Mouse (Mus musculus) neural tube, embryonic 12.5 days (tissue): ENCODE data around the gene Eefsec. TPM values are rescaled to one million over a fixed set of nuclear protein-coding genes. Genes with fewer than 3 reads are reported as not detected.

Experiments used
- ATAC-seq: fragments of 200-750 bp; cut with Nextera tagmentation; 2 replicates; pipeline ENCODE4 v1.8.0; 2017; ENCODE audit warnings: low read depth, mild to moderate bottlenecking, moderate TSS enrichment, moderate library complexity; ENCODE audit not compliant: low FRiP score
- H3K27ac ChIP-seq: fragments of 300-500 bp; sonication (generic); 2 replicates; pipeline ENCODE4 v1.5.1; 2016
- H3K27me3 ChIP-seq: fragments of 300-500 bp; sonication (generic); replicated peaks from 2 replicates; pipeline ENCODE4 v1.6.1; 2016; ENCODE audit warnings: mild to moderate bottlenecking
- H3K36me3 ChIP-seq: fragments of 300-500 bp; sonication (generic); 2 replicates; pipeline ENCODE4 v1.6.1; 2016; ENCODE audit warnings: mild to moderate bottlenecking
- H3K4me1 ChIP-seq: fragments of 300-500 bp; sonication (generic); 2 replicates; pipeline ENCODE4 v1.6.1; 2016
- H3K4me2 ChIP-seq: fragments of 300-500 bp; sonication (generic); replicated peaks from 2 replicates; pipeline ENCODE4 v1.6.1; 2016; ENCODE audit warnings: mild to moderate bottlenecking
- H3K4me3 ChIP-seq: fragments of 300-500 bp; sonication (generic); 2 replicates; pipeline ENCODE4 v1.5.1; 2016
- H3K9ac ChIP-seq: fragments of 300-500 bp; sonication (generic); 2 replicates; pipeline ENCODE4 v1.6.1; 2016; ENCODE audit warnings: mild to moderate bottlenecking
- H3K9me3 ChIP-seq: fragments of 300-500 bp; sonication (generic); 2 replicates; pipeline ENCODE4 v1.6.1; 2016; ENCODE audit warnings: mild to moderate bottlenecking
- WGBS: fragments of 180-500 bp; shearing (Covaris S2); methylation state at CpG from one replicate; pipeline ENCODE4 v1.1.7; 2016; 5-methylcytosine and 5-hydroxymethylcytosine counted together
- polyA plus RNA-seq: library from polyadenylated mRNA; unstranded; fragments of >200 nt; fragmentation: Nextera tagmentation; extraction: Ambion mirVana; gene quantifications from 2 replicates; pipeline ENCODE4 v1.2.1, GENCODE M21; 2016

Eefsec gene
- polyA plus RNA-seq, 1 experiment from 2014 or later, result 29.2 TPM

DNA sequence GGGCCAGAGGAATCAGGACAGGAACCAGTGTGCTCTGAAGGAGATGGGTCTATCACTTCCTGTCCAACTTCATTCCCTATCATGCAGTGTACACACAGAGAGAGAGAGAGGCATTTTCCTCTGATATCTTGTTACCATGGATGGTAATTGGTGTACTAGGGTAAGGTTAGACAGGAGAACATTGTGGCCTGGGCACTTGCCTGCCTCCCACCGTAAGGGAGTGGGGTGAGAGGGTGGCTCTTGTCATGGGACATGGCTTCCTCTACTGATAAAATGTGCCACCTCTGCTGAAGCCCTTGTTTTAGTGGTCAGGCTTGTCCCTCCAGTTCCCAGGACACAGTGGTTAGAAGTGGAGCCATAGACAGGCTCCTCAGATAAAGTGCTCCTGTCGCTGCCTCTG is 178.4 kb downstream of the Eefsec start:
- Histone ChIP-seq H3K27me3 (no peaks in the 10 kb centered on the region), H3K36me3 (no peaks in the 10 kb centered on the region), H3K4me2 (no peak overlapping the region), H3K4me3 (no peak overlapping the region), H3K27ac (no peak overlapping the region), H3K9me3 (no peaks in the 10 kb centered on the region), H3K9ac (no peak overlapping the region), H3K4me1 (no peaks in the 10 kb centered on the region)
- no peak for ATAC-seq
- 97% methylated on average over 2 of the region's 2 CpGs for WGBS

- no peak overlapping the region for H3K4me2 ChIP-seq
- no peaks in the 10 kb centered on the region for H3K27me3 ChIP-seq
- no peaks in the 10 kb centered on the region for H3K9me3 ChIP-seq
- 88% methylated on average over 3 of the region's 3 CpGs for WGBS
- no peak overlapping the region for H3K27ac ChIP-seq
- H3K4me1 ChIP-seq, result peaks cover 7% of the 10 kb centered on the region; the same call in 1 of the 2 replicates
- no peak overlapping the region for H3K4me3 ChIP-seq
- no peak for ATAC-seq
- no peak overlapping the region for H3K9ac ChIP-seq
- no peaks in the 10 kb centered on the region for H3K36me3 ChIP-seq
Observed at GRCm38 (mm10) chr6:88267068-88267467, 179.3 kb downstream of the Eefsec start.

- no peak for ATAC-seq
- peaks cover 9% of the 10 kb centered on the region; the same call in 1 of the 2 replicates for H3K4me1 ChIP-seq
- no peaks in the 10 kb centered on the region for H3K27me3 ChIP-seq
- no peak overlapping the region for H3K27ac ChIP-seq
- H3K9ac ChIP-seq, result no peak overlapping the region
- no peak overlapping the region for H3K4me2 ChIP-seq
- WGBS, result 94% methylated on average over 3 of the region's 3 CpGs
- H3K9me3 ChIP-seq, result no peaks in the 10 kb centered on the region
- H3K4me3 ChIP-seq, result no peak overlapping the region
- no peaks in the 10 kb centered on the region for H3K36me3 ChIP-seq
Observed at GRCm38 (mm10) chr6:88266055-88266454, 180.3 kb downstream of the Eefsec start.

DNA sequence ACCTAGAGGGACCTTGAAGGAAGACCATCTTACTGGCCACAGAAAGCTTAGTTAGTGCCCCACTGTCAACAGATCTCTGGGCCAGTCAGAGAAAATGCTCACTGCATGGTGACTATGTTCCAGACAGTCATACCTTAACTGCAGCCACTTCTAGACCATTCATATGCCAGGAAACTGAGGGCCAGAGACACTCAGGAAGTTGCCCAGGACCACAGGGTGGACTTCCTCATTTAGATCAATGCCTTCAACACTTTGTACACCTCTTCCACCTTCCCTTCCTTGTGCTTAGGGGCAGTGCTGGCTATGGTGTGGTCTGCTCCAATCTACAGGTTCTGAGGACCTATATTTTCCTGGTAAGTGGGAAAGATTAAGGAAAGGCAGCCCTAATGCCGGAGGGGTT is 181.0 kb downstream of the Eefsec start:
- H3K36me3 ChIP-seq, result no peaks in the 10 kb centered on the region
- H3K27ac ChIP-seq, result no peak overlapping the region
- no peaks in the 10 kb centered on the region for H3K27me3 ChIP-seq
- H3K9me3 ChIP-seq, result no peaks in the 10 kb centered on the region
- no peak overlapping the region for H3K4me2 ChIP-seq
- WGBS, result 96% methylated on average over 1 of the region's 1 CpGs
- peaks cover 9% of the 10 kb centered on the region; the same call in 1 of the 2 replicates for H3K4me1 ChIP-seq
- no peak for ATAC-seq
- no peak overlapping the region for H3K9ac ChIP-seq
- no peak overlapping the region for H3K4me3 ChIP-seq

DNA sequence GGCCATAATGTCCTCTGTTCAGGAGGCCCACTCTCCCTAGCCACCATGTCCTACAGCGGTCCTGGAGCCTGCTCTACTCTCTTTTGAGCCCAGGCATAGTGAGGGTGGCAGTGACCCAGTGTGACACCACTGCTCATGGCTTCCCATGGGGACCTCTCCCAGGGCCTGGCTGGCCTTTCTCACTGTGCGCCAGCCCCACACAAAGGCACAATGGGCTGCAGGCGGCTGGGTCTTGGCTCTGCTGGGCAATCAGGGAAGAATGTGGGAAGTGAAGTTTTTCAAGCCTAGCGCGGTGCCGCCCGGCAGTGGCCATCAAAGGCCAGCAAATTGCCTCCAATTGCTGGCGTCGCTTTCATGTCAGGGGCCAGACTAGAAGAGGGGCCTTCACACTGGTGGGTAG is 184.2 kb downstream of the Eefsec start:
- Histone ChIP-seq H3K4me2 (no peak overlapping the region), H3K27me3 (no peaks in the 10 kb centered on the region), H3K9ac (no peak overlapping the region), H3K27ac (no peak overlapping the region), H3K9me3 (no peaks in the 10 kb centered on the region), H3K36me3 (peaks cover 4% of the 10 kb centered on the region; the same call in 1 of the 2 replicates), H3K4me1 (peaks cover 9% of the 10 kb centered on the region; the same call in 1 of the 2 replicates), H3K4me3 (no peak overlapping the region)
- ATAC-seq, result no peak
- WGBS, result 15% methylated on average over 9 of the region's 9 CpGs

- Histone ChIP-seq H3K9me3 (no peaks in the 10 kb centered on the region), H3K4me2 (no peak overlapping the region), H3K4me1 (peaks cover 9% of the 10 kb centered on the region; the same call in 1 of the 2 replicates), H3K27me3 (no peaks in the 10 kb centered on the region), H3K9ac (no peak overlapping the region), H3K4me3 (no peak overlapping the region), H3K36me3 (peaks cover 10% of the 10 kb centered on the region; the same call in 1 of the 2 replicates), H3K27ac (no peak overlapping the region)
- no peak for ATAC-seq
- 92% methylated on average over 3 of the region's 3 CpGs for WGBS
Observed at GRCm38 (mm10) chr6:88260645-88261044, 185.7 kb downstream of the Eefsec start.

- WGBS, result 88% methylated on average over 3 of the region's 3 CpGs
- no peak overlapping the region for H3K9ac ChIP-seq
- H3K27me3 ChIP-seq, result no peaks in the 10 kb centered on the region
- H3K36me3 ChIP-seq, result peaks cover 10% of the 10 kb centered on the region; the same call in 1 of the 2 replicates
- peaks cover 9% of the 10 kb centered on the region; the same call in 1 of the 2 replicates for H3K4me1 ChIP-seq
- H3K27ac ChIP-seq, result no peak overlapping the region
- H3K4me2 ChIP-seq, result no peak overlapping the region
- H3K9me3 ChIP-seq, result no peaks in the 10 kb centered on the region
- no peak overlapping the region for H3K4me3 ChIP-seq
- ATAC-seq, result no peak
Observed at GRCm38 (mm10) chr6:88259621-88260020, 186.7 kb downstream of the Eefsec start.

- Histone ChIP-seq H3K4me2 (no peak overlapping the region), H3K36me3 (peaks cover 10% of the 10 kb centered on the region; the same call in 1 of the 2 replicates), H3K4me1 (no peaks in the 10 kb centered on the region), H3K9ac (no peak overlapping the region), H3K4me3 (no peak overlapping the region), H3K9me3 (no peaks in the 10 kb centered on the region), H3K27ac (no peak overlapping the region), H3K27me3 (no peaks in the 10 kb centered on the region)
- 75% methylated on average over 4 of the region's 4 CpGs for WGBS
- no peak for ATAC-seq
Observed at GRCm38 (mm10) chr6:88255435-88255834, 190.9 kb downstream of the Eefsec start.

DNA sequence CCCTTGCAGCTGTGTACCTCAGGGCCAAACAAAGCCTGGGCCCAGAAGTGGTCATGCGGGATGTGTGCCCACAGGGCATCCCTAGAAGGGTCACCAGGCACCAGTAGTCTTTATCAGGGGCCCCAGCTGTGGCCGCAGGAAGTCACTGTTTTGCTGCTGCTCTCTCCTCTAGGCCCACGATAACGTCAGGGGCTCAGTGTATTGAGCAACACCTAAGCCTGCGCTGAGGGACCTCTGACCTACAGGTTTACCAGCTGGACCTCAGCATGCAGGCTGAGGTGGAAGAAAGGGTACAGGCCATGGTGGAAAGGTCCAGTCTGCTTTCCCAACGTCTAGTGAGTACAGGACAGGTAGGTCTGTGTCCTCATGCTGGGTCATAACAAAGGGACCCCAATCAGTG is 192.3 kb downstream of the Eefsec start:
- 77% methylated on average over 6 of the region's 6 CpGs for WGBS
- Histone ChIP-seq H3K9ac (no peak overlapping the region), H3K36me3 (peaks cover 10% of the 10 kb centered on the region; the same call in 1 of the 2 replicates), H3K4me2 (no peak overlapping the region), H3K27ac (no peak overlapping the region), H3K4me3 (no peak overlapping the region), H3K9me3 (no peaks in the 10 kb centered on the region), H3K4me1 (no peaks in the 10 kb centered on the region), H3K27me3 (no peaks in the 10 kb centered on the region)
- no peak for ATAC-seq

GRCm38 (mm10) chr6:88251798-88252478 is 194.4 kb downstream of the Eefsec start:
- Histone ChIP-seq H3K4me3 (no peak overlapping the region), H3K4me1 (no peaks in the 10 kb centered on the region), H3K4me2 (no peak overlapping the region), H3K9me3 (no peaks in the 10 kb centered on the region), H3K9ac (no peak overlapping the region), H3K36me3 (0 out of 2 replicates have a peak, but pooled peaks cover 4% of the 10 kb centered on the region), H3K27ac (no peak overlapping the region), H3K27me3 (no peaks in the 10 kb centered on the region)
- ATAC-seq, result no peak
- WGBS, result 68% methylated on average over 7 of the region's 7 CpGs

DNA sequence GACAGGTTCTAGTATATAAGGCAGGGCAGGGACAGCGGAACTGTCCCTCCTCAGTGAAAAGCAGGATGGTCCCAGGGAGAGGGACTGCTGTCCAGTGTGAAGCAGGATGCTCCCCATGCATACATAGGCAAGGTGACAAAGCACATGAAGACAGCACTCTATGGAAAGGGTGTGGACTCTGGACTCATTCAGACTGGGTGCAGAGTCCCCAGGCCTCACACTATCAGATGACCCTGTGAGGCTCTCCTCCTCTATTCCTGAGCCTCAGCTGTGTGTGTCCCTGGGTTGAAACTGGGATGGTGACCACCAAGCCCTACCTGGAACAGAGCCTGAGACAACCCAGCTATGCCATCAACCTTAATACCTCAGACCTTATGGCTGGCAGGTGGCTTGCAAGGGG is 194.9 kb downstream of the Eefsec start:
- H3K4me2 ChIP-seq, result no peak overlapping the region
- H3K27me3 ChIP-seq, result no peaks in the 10 kb centered on the region
- no peak overlapping the region for H3K27ac ChIP-seq
- H3K36me3 ChIP-seq, result no peaks in the 10 kb centered on the region
- H3K9me3 ChIP-seq, result no peaks in the 10 kb centered on the region
- 100% methylated on average over 1 of the region's 1 CpGs for WGBS
- H3K4me3 ChIP-seq, result no peak overlapping the region
- H3K9ac ChIP-seq, result no peak overlapping the region
- ATAC-seq, result no peak
- no peaks in the 10 kb centered on the region for H3K4me1 ChIP-seq

GRCm38 (mm10) chr6:88249231-88249630 is 197.1 kb downstream of the Eefsec start:
- H3K4me1 ChIP-seq, result no peaks in the 10 kb centered on the region
- no peak overlapping the region for H3K27ac ChIP-seq
- H3K4me2 ChIP-seq, result no peak overlapping the region
- 92% methylated on average over 1 of the region's 1 CpGs for WGBS
- H3K9ac ChIP-seq, result no peak overlapping the region
- no peaks in the 10 kb centered on the region for H3K36me3 ChIP-seq
- H3K4me3 ChIP-seq, result no peak overlapping the region
- H3K9me3 ChIP-seq, result no peaks in the 10 kb centered on the region
- H3K27me3 ChIP-seq, result no peaks in the 10 kb centered on the region
- ATAC-seq, result no peak

DNA sequence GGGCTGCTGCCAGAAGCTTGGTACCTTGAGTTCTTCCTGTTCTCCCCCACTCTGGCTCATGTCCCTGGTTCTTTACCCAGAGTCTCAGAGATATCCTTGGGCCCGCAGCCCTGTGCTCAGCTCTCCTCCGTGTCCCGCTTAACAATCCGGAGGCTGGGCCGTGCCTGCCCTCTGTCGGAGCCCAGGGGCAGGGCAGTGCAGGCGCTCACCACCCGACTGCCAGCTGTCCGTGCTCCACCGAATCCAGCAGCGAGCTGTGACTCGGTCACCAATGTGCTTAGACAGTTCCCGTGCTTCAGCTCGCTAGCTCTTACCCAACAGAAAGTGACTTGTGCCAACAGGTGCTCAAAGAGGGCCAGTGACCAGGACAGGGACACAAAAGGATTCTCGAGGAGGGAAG is 203.7 kb downstream of the Eefsec start:
- H3K4me2 ChIP-seq, result peak overlapping the region; percentile 20; the same call in 1 of the 2 replicates
- under 1% methylated on average over 15 of the region's 15 CpGs for WGBS
- no peaks in the 10 kb centered on the region for H3K4me1 ChIP-seq
- no peak overlapping the region for H3K4me3 ChIP-seq
- H3K36me3 ChIP-seq, result no peaks in the 10 kb centered on the region
- H3K9me3 ChIP-seq, result no peaks in the 10 kb centered on the region
- no peak overlapping the region for H3K9ac ChIP-seq
- peaks cover 45% of the 10 kb centered on the region for H3K27me3 ChIP-seq
- ATAC-seq, result peak; percentile 49
- no peak overlapping the region for H3K27ac ChIP-seq
